Mouse (Mus musculus) midbrain, embryonic 13.5 days (tissue): ENCODE results near the gene Adgrl2. TPM values are rescaled to one million over a fixed set of nuclear protein-coding genes. Genes with fewer than 3 reads are reported as not detected.

Source experiments
- ATAC-seq: fragments of 200-750 bp; cut with Nextera tagmentation; 2 replicates; pipeline ENCODE4 v1.8.0; 2017; ENCODE audit warnings: mild to moderate bottlenecking, moderate TSS enrichment, moderate library complexity
- H3K27ac ChIP-seq: fragments of 300-500 bp; sonication (generic); 2 replicates; pipeline ENCODE4 v1.5.1; 2015; ENCODE audit warnings: inconsistent platforms, mild to moderate bottlenecking, moderate library complexity
- H3K27me3 ChIP-seq: fragments of 300-500 bp; sonication (generic); 2 replicates; pipeline ENCODE4 v1.6.1; 2015; ENCODE audit warnings: mild to moderate bottlenecking, inconsistent platforms
- H3K36me3 ChIP-seq: fragments of 300-500 bp; sonication (generic); 2 replicates; pipeline ENCODE4 v1.6.1; 2015; ENCODE audit warnings: mild to moderate bottlenecking, inconsistent platforms
- H3K4me1 ChIP-seq: fragments of 300-500 bp; sonication (generic); replicated peaks from 2 replicates; pipeline ENCODE4 v1.6.1; 2015; ENCODE audit warnings: inconsistent platforms
- H3K4me2 ChIP-seq: fragments of 300-500 bp; sonication (generic); replicated peaks from 2 replicates; pipeline ENCODE4 v1.6.1; 2015; ENCODE audit warnings: moderate library complexity, mild to moderate bottlenecking, inconsistent platforms
- H3K4me3 ChIP-seq: fragments of 300-500 bp; sonication (generic); replicated peaks from 2 replicates; pipeline ENCODE4 v1.5.1; 2015; ENCODE audit warnings: mild to moderate bottlenecking, inconsistent platforms
- H3K9ac ChIP-seq: fragments of 300-500 bp; sonication (generic); replicated peaks from 2 replicates; pipeline ENCODE4 v1.6.1; 2015; ENCODE audit warnings: mild to moderate bottlenecking, inconsistent platforms
- H3K9me3 ChIP-seq: fragments of 300-500 bp; sonication (generic); 2 replicates; pipeline ENCODE4 v1.6.1; 2016; ENCODE audit warnings: mild to moderate bottlenecking, inconsistent platforms
- WGBS: fragments of 180-500 bp; shearing (Covaris S2); methylation state at CpG from one replicate; pipeline ENCODE4 v1.1.7; 2015; 5-methylcytosine and 5-hydroxymethylcytosine counted together
- polyA plus RNA-seq: library from polyadenylated mRNA; unstranded; fragments of >200 nt; fragmentation: Nextera tagmentation; extraction: Ambion mirVana; gene quantifications from 2 replicates; pipeline ENCODE4 v1.2.1, GENCODE M21; 2015

The Adgrl2 gene
- polyA plus RNA-seq, 1 experiment from 2014 or later = 125 TPM

DNA sequence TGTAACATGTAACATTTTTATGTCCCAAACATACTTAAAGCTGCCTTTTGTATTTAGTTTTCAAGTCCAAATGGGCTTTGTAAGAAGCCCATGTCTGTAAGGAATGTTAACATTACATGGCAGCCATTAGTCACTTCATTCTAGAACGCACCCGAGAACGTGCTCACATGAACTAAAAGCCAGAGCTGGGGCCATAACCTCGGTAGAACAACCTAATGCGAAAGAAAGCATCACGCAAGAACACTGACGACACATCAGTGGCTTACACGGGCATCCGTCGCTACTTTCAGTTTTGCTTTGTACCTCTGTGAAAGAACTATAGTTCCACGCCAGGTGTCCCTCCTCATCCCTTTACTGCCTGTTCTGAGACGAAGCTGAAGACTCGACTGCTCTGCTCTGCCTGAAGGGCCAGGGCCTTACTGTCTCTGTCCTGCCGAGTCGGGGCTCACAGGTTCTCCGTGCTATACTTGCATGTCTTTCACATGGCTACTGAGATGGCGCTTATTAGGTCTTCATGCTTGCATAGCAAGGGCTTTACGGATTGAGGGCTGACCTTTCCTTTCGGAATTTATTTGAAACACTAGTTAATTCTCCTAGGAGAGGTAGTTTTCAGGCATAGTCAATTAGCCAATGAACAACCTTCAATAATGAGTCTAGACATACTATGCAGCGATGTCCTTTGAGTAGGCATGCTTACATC, 157.1 kb downstream of the Adgrl2 start:
- ATAC-seq = no peak
- no peaks in the 10 kb centered on the region for H3K9me3 ChIP-seq

GRCm38 (mm10) chr3:148832001-148832400, 158.4 kb downstream of the Adgrl2 start:
- Histone ChIP-seq H3K36me3 (peaks cover 42% of the 10 kb centered on the region), H3K27ac (peak overlapping the region; percentile 64), H3K4me1 (peaks cover 5% of the 10 kb centered on the region; the same call in 1 of the 2 replicates), H3K9ac (no peak overlapping the region), H3K4me2 (no peak overlapping the region), H3K27me3 (no peaks in the 10 kb centered on the region), H3K9me3 (no peaks in the 10 kb centered on the region), H3K4me3 (no peak overlapping the region)
- 59% methylated on average over 4 of the region's 4 CpGs for WGBS
- ATAC-seq = peak; percentile 70; the same call in 1 of the 2 replicates

More for the DNA sequence above, 157.1 kb downstream of the Adgrl2 start:
- Histone ChIP-seq H3K4me1 (peaks cover 10% of the 10 kb centered on the region), H3K36me3 (peaks cover 50% of the 10 kb centered on the region), H3K4me2 (no peak overlapping the region), H3K27me3 (no peaks in the 10 kb centered on the region), H3K9ac (no peak overlapping the region), H3K4me3 (no peak overlapping the region), H3K27ac (no peak overlapping the region)
- WGBS = 94% methylated on average over 20 of the region's 20 CpGs

GRCm38 (mm10) chr3:148828519-148828918, 161.8 kb downstream of the Adgrl2 start:
- Histone ChIP-seq H3K4me3 (no peak overlapping the region), H3K27ac (no peak overlapping the region), H3K27me3 (no peaks in the 10 kb centered on the region), H3K9me3 (no peaks in the 10 kb centered on the region), H3K4me2 (no peak overlapping the region), H3K36me3 (peaks cover 39% of the 10 kb centered on the region), H3K4me1 (peaks cover 5% of the 10 kb centered on the region; the same call in 1 of the 2 replicates), H3K9ac (no peak overlapping the region)
- no peak for ATAC-seq
- 76% methylated on average over 10 of the region's 10 CpGs for WGBS

DNA sequence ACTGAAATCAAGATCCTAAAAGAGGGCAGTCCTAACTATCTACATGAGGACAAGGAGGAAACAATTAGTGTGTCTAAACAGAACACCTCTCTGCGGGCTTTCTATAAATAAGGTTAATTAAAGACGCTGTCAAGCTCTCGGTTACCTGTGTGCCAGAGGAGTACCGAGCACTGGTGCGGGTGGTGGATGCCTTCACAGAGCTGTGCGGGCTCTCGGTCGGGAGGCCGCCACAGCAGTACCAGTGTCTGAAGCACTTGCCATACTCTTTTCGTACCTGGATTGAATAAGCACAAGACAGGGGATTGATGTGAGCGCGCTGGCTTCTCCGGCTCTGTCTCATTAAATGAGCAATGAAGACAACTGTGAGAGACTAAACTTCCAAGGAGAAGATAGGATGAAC, 166.8 kb downstream of the Adgrl2 start:
- WGBS = 98% methylated on average over 13 of the region's 13 CpGs
- no peak for ATAC-seq
- no peak overlapping the region for H3K4me2 ChIP-seq
- H3K36me3 ChIP-seq = peaks cover 68% of the 10 kb centered on the region
- no peaks in the 10 kb centered on the region for H3K4me1 ChIP-seq
- H3K4me3 ChIP-seq = no peak overlapping the region
- no peak overlapping the region for H3K9ac ChIP-seq
- H3K27me3 ChIP-seq = no peaks in the 10 kb centered on the region
- no peaks in the 10 kb centered on the region for H3K9me3 ChIP-seq
- H3K27ac ChIP-seq = no peak overlapping the region

DNA sequence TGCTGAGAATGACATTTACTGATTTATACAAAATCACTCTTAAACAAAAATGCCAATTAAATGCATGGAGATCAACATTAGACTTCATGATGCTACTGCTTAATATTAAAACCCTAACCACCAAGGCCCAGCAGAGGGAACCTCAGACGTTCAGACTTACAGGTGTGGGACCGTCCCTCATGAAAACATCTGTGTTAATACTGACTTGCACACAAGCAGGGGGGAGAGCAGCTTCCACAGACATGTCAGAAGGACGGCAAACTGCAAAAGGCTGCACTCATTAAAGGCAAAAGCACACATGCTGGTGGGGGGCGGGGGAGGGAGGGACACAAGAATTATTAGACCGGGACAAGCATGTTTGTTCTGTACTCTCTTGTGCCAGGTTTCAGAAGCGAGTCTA, 168.7 kb downstream of the Adgrl2 start:
- WGBS = 74% methylated on average over 6 of the region's 6 CpGs
- Histone ChIP-seq H3K27me3 (no peaks in the 10 kb centered on the region), H3K9me3 (peaks cover 5% of the 10 kb centered on the region; the same call in 1 of the 2 replicates), H3K4me1 (no peaks in the 10 kb centered on the region), H3K4me2 (no peak overlapping the region), H3K27ac (no peak overlapping the region), H3K36me3 (peaks cover 85% of the 10 kb centered on the region), H3K4me3 (no peak overlapping the region), H3K9ac (no peak overlapping the region)
- no peak for ATAC-seq

DNA sequence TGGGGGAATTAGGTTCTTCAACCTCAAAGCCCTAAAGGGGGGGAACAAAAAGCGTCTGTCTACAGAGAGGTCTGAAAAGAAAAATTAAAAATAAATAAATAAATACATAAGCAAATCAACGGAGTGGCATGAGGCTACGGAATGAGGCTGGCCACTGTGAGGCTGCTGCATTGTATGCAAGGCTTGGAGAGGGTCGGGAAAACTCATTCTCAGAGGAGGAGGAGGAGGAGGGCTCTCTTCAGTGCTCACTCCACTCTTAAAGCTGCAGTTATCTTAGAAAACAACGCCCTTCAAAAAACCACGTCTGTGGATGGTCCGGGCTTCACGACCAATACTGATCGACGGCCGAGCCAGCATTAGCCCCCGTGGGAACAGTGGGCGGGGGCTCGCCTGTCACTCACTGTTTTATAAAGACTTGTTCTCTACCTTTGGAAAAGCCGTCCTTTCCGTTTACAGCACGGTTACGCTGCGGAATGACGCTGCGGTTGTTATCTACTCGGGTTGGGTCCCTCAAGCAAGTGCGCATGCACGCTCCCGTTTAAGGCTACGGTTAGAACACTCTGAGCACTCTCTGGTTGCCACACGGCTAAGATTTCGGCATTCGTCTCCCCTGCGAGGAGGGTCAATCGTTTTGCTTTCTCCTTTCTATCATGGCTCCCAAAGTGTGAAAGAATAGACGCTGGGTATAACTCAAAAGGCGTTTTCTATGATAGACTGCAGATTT, 170.9 kb downstream of the Adgrl2 start:
- peak; percentile 34; the same call in 1 of the 2 replicates for ATAC-seq
- no peak overlapping the region for H3K4me2 ChIP-seq
- 82% methylated on average over 33 of the region's 33 CpGs for WGBS
- peaks cover 5% of the 10 kb centered on the region; the same call in 1 of the 2 replicates for H3K9me3 ChIP-seq
- no peak overlapping the region for H3K9ac ChIP-seq
- peak overlapping the region; percentile 10; the same call in 1 of the 2 replicates for H3K27ac ChIP-seq
- H3K36me3 ChIP-seq = peaks cover 79% of the 10 kb centered on the region
- H3K27me3 ChIP-seq = no peaks in the 10 kb centered on the region
- H3K4me3 ChIP-seq = no peak overlapping the region
- no peaks in the 10 kb centered on the region for H3K4me1 ChIP-seq

DNA sequence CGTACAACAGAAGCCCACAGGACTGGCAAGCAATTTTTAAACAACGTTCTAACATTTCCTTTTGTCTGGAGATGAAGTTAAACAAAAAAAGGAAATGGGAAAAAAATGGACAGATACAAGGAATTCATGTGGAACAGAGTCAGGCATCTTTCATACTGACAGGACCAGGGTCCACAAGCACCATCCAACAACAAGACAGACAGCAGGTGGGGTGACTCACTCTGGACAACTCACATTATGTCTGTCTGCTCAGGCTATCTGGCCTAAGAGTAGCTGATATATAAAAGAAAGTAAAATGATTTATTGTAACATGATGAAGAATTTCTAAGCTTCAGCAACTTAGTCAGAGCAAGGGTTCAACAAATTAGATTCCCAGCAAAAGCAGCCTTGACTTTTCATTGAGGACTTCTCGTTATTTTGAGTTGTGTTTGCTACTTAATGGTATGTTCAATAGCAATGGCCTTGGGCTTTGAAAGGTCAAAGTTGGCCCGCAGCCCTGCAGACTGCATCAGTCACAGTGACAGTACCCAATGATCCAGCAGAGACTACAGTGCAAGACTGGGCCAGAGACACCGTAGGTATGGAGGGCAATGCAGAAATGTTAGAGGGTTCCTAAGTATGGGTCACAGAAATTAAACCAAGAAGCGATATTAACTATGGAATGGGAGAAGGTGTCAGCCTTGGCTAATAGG, 171.8 kb downstream of the Adgrl2 start:
- peaks cover 71% of the 10 kb centered on the region for H3K36me3 ChIP-seq
- peaks cover 5% of the 10 kb centered on the region; the same call in 1 of the 2 replicates for H3K9me3 ChIP-seq
- no peaks in the 10 kb centered on the region for H3K27me3 ChIP-seq
- H3K4me3 ChIP-seq = no peak overlapping the region
- ATAC-seq = no peak; the same call in 1 of the 2 replicates
- WGBS = 93% methylated on average over 6 of the region's 6 CpGs
- no peaks in the 10 kb centered on the region for H3K4me1 ChIP-seq
- no peak overlapping the region for H3K27ac ChIP-seq
- H3K9ac ChIP-seq = no peak overlapping the region
- H3K4me2 ChIP-seq = no peak overlapping the region

DNA sequence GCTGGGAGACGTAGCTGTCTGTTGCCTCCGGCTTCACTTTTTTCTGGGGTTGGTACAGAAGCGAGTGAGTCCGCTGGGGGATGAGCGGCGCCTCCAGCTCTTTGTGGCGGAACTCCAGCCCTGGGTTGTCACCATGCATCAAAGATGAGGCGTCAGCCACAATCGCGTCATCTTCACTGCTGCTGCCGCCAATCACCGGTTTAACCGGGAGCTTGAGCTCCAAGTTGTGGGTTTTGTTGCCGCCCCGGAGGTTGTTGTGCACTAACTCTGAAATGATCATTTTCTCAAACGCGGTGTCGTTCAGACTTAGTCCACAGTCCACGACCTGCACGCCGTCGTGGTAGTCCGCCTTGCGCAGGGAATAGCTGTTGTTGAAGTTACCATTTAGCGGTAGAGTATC, 172.9 kb downstream of the Adgrl2 start:
- no peak for ATAC-seq
- peaks cover 61% of the 10 kb centered on the region for H3K36me3 ChIP-seq

GRCm38 (mm10) chr3:148813121-148813520, 177.2 kb downstream of the Adgrl2 start:
- Histone ChIP-seq H3K4me1 (no peaks in the 10 kb centered on the region), H3K4me2 (no peak overlapping the region), H3K9me3 (peaks cover 5% of the 10 kb centered on the region; the same call in 1 of the 2 replicates), H3K9ac (no peak overlapping the region), H3K4me3 (no peak overlapping the region), H3K27ac (no peak overlapping the region), H3K27me3 (no peaks in the 10 kb centered on the region), H3K36me3 (peaks cover 27% of the 10 kb centered on the region)
- 77% methylated on average over 6 of the region's 6 CpGs for WGBS
- ATAC-seq = no peak

More for the DNA sequence above, 172.9 kb downstream of the Adgrl2 start:
- Histone ChIP-seq H3K9ac (no peak overlapping the region), H3K4me1 (no peaks in the 10 kb centered on the region), H3K4me3 (no peak overlapping the region), H3K9me3 (peaks cover 5% of the 10 kb centered on the region; the same call in 1 of the 2 replicates), H3K27ac (no peak overlapping the region), H3K4me2 (no peak overlapping the region), H3K27me3 (no peaks in the 10 kb centered on the region)
- 95% methylated on average over 25 of the region's 25 CpGs for WGBS

DNA sequence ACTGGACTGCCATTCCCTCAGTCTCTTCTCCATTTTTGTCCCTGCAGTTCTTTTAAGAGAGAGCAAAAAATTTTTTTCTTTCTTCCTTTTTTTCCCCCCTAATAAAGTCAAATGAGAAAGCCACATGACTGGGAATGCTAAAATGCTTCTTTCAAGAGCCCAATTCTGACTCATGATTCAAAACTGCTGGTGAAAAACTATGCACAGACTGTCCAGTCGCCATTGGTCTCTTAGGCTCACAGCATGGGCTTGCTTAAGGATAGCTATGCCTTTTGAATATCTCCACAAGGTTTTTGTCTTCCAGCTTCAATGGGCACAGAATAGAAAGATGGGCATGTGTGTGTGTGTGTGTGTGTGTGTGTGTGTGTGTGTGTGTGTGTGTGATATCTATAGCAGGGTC, 178.3 kb downstream of the Adgrl2 start:
- 33% methylated on average over 1 of the region's 1 CpGs for WGBS
- Histone ChIP-seq H3K27ac (no peak overlapping the region), H3K36me3 (peaks cover 16% of the 10 kb centered on the region), H3K9me3 (no peaks in the 10 kb centered on the region), H3K9ac (no peak overlapping the region), H3K4me3 (no peak overlapping the region), H3K27me3 (no peaks in the 10 kb centered on the region), H3K4me2 (no peak overlapping the region), H3K4me1 (no peaks in the 10 kb centered on the region)
- ATAC-seq = no peak

DNA sequence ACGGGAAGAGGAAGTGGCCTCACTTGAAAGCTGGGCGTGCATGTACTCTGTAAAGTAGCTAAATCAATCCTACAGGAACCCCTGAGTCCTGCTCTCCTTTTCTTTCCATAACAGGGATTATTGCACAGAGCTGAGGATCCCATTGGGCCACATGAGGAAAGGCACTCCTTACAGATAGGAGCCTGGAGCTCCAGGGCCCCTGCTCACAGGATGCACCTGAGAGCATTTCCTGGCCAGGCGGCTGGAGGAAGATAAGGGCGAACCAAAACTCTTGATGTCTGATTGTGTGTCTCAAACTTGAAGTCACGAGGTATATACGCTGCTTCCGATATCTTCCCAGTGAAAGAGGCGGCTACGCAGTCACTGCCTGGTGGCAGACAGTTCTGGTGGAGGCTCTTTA, 183.4 kb downstream of the Adgrl2 start:
- 0 out of 2 replicates have a peak, but pooled peaks have one; percentile 17 for ATAC-seq
- Histone ChIP-seq H3K36me3 (no peaks in the 10 kb centered on the region), H3K4me3 (no peak overlapping the region), H3K27ac (no peak overlapping the region), H3K4me1 (no peaks in the 10 kb centered on the region), H3K27me3 (no peaks in the 10 kb centered on the region), H3K4me2 (no peak overlapping the region), H3K9ac (no peak overlapping the region), H3K9me3 (no peaks in the 10 kb centered on the region)
- WGBS = 86% methylated on average over 9 of the region's 9 CpGs
